Mouse (Mus musculus) limb, embryonic 11.5 days (tissue): ENCODE data around the gene Il1rl1. TPM values are rescaled to one million over a fixed set of nuclear protein-coding genes. Genes with fewer than 3 reads are reported as not detected.

Source experiments
- ATAC-seq: fragments of 200-750 bp; cut with Nextera tagmentation; 2 replicates; pipeline ENCODE4 v1.8.0; 2017; ENCODE audit warnings: low read depth; ENCODE audit not compliant: insufficient number of reproducible peaks, low FRiP score, low TSS enrichment
- DNase-seq: peaks from one replicate; pipeline ENCODE4 v3.0.0-alpha.2; 2015; ENCODE audit warnings: low spot score
- H3K27ac ChIP-seq: fragments of 300-500 bp; sonication (generic); replicated peaks from 2 replicates; pipeline ENCODE4 v1.5.1; 2014; ENCODE audit warnings: low read depth, mild to moderate bottlenecking, low read length
- H3K27me3 ChIP-seq: fragments of 300-500 bp; sonication (generic); 2 replicates; pipeline ENCODE4 v1.6.1; 2014; ENCODE audit warnings: mild to moderate bottlenecking, low read length, mixed read lengths; ENCODE audit not compliant: control insufficient read depth, insufficient read depth
- H3K36me3 ChIP-seq: fragments of 300-500 bp; sonication (generic); 2 replicates; pipeline ENCODE4 v1.6.1; 2014; ENCODE audit warnings: mild to moderate bottlenecking, low read length, moderate library complexity, mixed read lengths; ENCODE audit not compliant: control insufficient read depth, insufficient read depth
- H3K4me1 ChIP-seq: fragments of 300-500 bp; sonication (generic); 2 replicates; pipeline ENCODE4 v1.6.1; 2014; ENCODE audit warnings: low read length, mixed read lengths; ENCODE audit not compliant: control insufficient read depth, insufficient read depth
- H3K4me2 ChIP-seq: fragments of 300-500 bp; sonication (generic); 2 replicates; pipeline ENCODE4 v1.6.1; 2014; ENCODE audit warnings: low read depth, mild to moderate bottlenecking, moderate library complexity; ENCODE audit not compliant: severe bottlenecking
- H3K4me3 ChIP-seq: fragments of 300-500 bp; sonication (generic); 2 replicates; pipeline ENCODE4 v1.5.1; 2014; ENCODE audit warnings: low read depth, low read length
- H3K9ac ChIP-seq: fragments of 300-500 bp; sonication (generic); 2 replicates; pipeline ENCODE4 v1.6.1; 2014; ENCODE audit warnings: mild to moderate bottlenecking, low read length
- H3K9me3 ChIP-seq: fragments of 300-500 bp; sonication (generic); 2 replicates; pipeline ENCODE4 v1.6.1; 2016; ENCODE audit warnings: low read length; ENCODE audit not compliant: control insufficient read depth
- WGBS: fragments of 180-500 bp; shearing (Covaris S2); extraction: QIAGEN DNeasy Blood & Tissue Kit; methylation state at CpG from one replicate; pipeline ENCODE4 v1.1.7; 2014; 5-methylcytosine and 5-hydroxymethylcytosine counted together
- polyA plus RNA-seq: library from polyadenylated mRNA; unstranded; fragments of >200 nt; fragmentation: Nextera tagmentation; extraction: Ambion mirVana; gene quantifications from 2 replicates; pipeline ENCODE4 v1.2.1, GENCODE M21; 2014

The Il1rl1 gene
- polyA plus RNA-seq, 1 experiment from 2014 or later = 0.12 TPM

DNA sequence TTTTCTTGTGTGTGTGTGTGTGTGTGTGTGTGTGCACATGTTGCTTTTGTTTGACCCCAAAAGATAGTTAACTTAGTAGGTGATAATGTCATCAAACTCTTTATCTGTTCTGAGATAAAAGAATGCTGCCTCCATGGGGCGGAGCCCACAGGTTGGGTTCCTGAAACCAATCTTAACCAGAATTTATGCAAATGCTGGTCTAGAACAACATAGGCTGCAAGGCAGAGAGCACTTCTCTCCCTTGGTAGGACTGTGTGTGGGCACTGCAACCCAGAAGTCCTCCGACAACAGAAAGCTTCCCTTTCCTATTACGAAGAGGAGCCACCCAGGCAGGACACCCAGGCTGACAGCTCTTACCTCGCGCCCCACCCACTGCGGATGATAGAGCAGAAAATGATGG, 29.7 kb upstream of the Il1rl1 start:
- Histone ChIP-seq H3K36me3 (no peaks in the 10 kb centered on the region), H3K27ac (no peak overlapping the region), H3K4me1 (no peaks in the 10 kb centered on the region), H3K9me3 (no peaks in the 10 kb centered on the region), H3K27me3 (no peaks in the 10 kb centered on the region), H3K9ac (no peak overlapping the region), H3K4me2 (no peak overlapping the region), H3K4me3 (no peak overlapping the region)
- WGBS = 92% methylated on average over 6 of the region's 6 CpGs
- DNase-seq = no peak
- ATAC-seq = no peak

GRCm38 (mm10) chr1:40404682-40405081, 24.7 kb upstream of the Il1rl1 start:
- Histone ChIP-seq H3K36me3 (no peaks in the 10 kb centered on the region), H3K27ac (no peak overlapping the region), H3K9ac (no peak overlapping the region), H3K4me3 (no peak overlapping the region), H3K9me3 (no peaks in the 10 kb centered on the region), H3K27me3 (no peaks in the 10 kb centered on the region), H3K4me1 (no peaks in the 10 kb centered on the region), H3K4me2 (no peak overlapping the region)
- ATAC-seq (no peak), DNase-seq (no peak)
- WGBS = 82% methylated on average over 7 of the region's 7 CpGs

DNA sequence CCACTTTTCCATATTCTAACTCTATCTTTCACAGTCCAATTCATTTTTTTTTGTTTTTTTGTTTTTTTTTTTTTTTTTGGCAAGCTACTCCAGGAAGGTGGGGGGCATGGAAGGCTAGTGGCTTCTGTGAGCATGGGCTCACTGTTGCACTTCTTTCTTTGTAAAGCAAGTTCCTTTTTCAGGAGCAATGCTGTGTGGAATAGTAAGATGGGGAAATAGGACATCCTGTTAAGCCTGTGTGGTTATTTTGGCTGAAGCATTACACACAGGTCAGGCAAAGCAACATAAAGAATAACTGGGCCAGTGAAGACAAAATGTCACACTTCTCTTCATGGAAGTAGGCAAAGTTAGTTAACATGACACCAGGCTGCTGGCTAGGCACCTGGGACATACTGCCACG, 19.5 kb upstream of the Il1rl1 start:
- 52% methylated on average over 1 of the region's 1 CpGs for WGBS
- no peaks in the 10 kb centered on the region for H3K4me1 ChIP-seq
- no peak for DNase-seq

GRCm38 (mm10) chr1:40413039-40413438, 16.3 kb upstream of the Il1rl1 start:
- H3K4me2 ChIP-seq = no peak overlapping the region
- H3K27ac ChIP-seq = no peak overlapping the region
- H3K27me3 ChIP-seq = no peaks in the 10 kb centered on the region
- H3K4me3 ChIP-seq = no peak overlapping the region
- ATAC-seq (no peak), DNase-seq (no peak)
- H3K4me1 ChIP-seq = no peaks in the 10 kb centered on the region
- 93% methylated on average over 1 of the region's 1 CpGs for WGBS
- no peaks in the 10 kb centered on the region for H3K9me3 ChIP-seq
- H3K9ac ChIP-seq = no peak overlapping the region
- H3K36me3 ChIP-seq = no peaks in the 10 kb centered on the region

More for the DNA sequence above, 19.5 kb upstream of the Il1rl1 start:
- no peaks in the 10 kb centered on the region for H3K36me3 ChIP-seq
- ATAC-seq = no peak
- no peaks in the 10 kb centered on the region for H3K27me3 ChIP-seq
- no peak overlapping the region for H3K4me2 ChIP-seq
- H3K4me3 ChIP-seq = no peak overlapping the region
- H3K9me3 ChIP-seq = no peaks in the 10 kb centered on the region
- H3K9ac ChIP-seq = no peak overlapping the region
- H3K27ac ChIP-seq = no peak overlapping the region

GRCm38 (mm10) chr1:40414276-40414675, 15.1 kb upstream of the Il1rl1 start:
- Histone ChIP-seq H3K4me1 (no peaks in the 10 kb centered on the region), H3K4me2 (no peak overlapping the region), H3K9ac (no peak overlapping the region), H3K4me3 (no peak overlapping the region), H3K36me3 (no peaks in the 10 kb centered on the region), H3K9me3 (no peaks in the 10 kb centered on the region), H3K27ac (no peak overlapping the region), H3K27me3 (no peaks in the 10 kb centered on the region)
- DNase-seq = no peak
- no peak for ATAC-seq
- WGBS = 93% methylated on average over 7 of the region's 7 CpGs

DNA sequence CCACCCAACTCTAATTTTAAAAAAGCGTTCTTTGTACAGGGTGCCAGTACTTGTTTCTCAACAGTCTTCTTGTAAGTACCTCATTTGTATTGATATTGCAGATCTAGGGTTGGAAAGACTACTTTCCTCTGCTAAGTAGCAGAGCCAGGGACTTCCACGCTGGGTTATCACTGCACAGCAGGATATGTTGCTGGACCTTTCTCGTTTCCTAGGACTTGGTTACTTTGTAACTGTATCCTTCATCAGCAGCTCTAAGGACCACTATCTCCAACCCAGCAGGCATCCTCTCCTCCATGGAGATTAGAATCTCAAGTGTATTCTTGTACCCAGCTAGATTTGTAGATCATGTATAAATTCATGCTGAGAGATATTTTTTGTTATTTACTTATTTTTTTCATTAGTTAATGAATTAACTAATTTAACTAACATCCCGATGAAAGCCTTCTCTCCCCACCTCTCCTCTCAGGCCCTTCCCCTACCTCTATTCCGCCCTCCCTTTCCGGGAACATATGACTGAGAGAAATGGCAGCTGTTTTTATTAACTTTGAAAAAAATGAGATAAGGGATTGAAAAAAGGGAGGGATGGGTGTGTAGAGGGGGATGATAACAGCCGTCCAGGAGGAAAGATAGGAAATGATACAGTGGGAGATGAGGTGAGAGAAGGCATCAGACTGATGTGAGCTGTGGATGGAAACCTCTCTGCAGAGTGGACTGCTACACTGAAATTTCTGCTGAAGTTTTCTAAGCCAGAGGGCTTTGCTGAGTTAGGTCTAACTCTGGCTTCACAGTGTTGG, 14.3 kb upstream of the Il1rl1 start:
- no peak overlapping the region for H3K27ac ChIP-seq
- H3K4me2 ChIP-seq = no peak overlapping the region
- no peaks in the 10 kb centered on the region for H3K36me3 ChIP-seq
- ATAC-seq (no peak), DNase-seq (no peak)
- no peaks in the 10 kb centered on the region for H3K27me3 ChIP-seq
- no peaks in the 10 kb centered on the region for H3K4me1 ChIP-seq
- H3K9ac ChIP-seq = no peak overlapping the region
- H3K9me3 ChIP-seq = no peaks in the 10 kb centered on the region
- H3K4me3 ChIP-seq = no peak overlapping the region
- 77% methylated on average over 7 of the region's 7 CpGs for WGBS

DNA sequence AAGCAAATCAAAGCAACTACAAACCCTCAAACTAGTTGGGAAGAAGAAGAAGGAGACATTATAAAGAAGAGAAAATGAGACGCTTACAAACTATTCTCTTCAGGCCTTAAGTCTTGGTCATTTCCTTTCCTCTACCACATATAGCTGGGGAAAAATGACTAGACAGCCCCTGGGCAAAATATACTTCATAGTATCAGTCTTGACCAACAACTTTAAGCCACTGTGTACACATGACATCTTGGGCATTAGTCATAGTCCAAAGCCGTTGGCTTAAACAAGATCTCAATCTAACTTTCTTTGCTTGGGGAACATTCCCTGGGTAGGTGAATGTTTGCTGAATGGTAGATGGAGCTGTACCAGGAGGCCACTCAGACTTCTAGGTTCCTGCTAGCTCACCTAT, 12.3 kb upstream of the Il1rl1 start:
- Histone ChIP-seq H3K27ac (no peak overlapping the region), H3K4me3 (no peak overlapping the region), H3K4me1 (no peaks in the 10 kb centered on the region), H3K36me3 (no peaks in the 10 kb centered on the region), H3K27me3 (no peaks in the 10 kb centered on the region), H3K4me2 (no peak overlapping the region), H3K9me3 (no peaks in the 10 kb centered on the region), H3K9ac (no peak overlapping the region)
- ATAC-seq = no peak
- 88% methylated on average over 2 of the region's 2 CpGs for WGBS
- no peak for DNase-seq

- DNase-seq (no peak), ATAC-seq (no peak)
- 81% methylated on average over 5 of the region's 5 CpGs for WGBS
- no peaks in the 10 kb centered on the region for H3K36me3 ChIP-seq
- H3K4me1 ChIP-seq = no peaks in the 10 kb centered on the region
- no peak overlapping the region for H3K9ac ChIP-seq
- no peaks in the 10 kb centered on the region for H3K27me3 ChIP-seq
- no peak overlapping the region for H3K4me2 ChIP-seq
- H3K27ac ChIP-seq = no peak overlapping the region
- no peaks in the 10 kb centered on the region for H3K9me3 ChIP-seq
- H3K4me3 ChIP-seq = no peak overlapping the region
Observed at GRCm38 (mm10) chr1:40418512-40418911, 10.9 kb upstream of the Il1rl1 start.

- no peak overlapping the region for H3K4me3 ChIP-seq
- 87% methylated on average over 6 of the region's 6 CpGs for WGBS
- no peak for ATAC-seq
Observed at GRCm38 (mm10) chr1:40423892-40424291, 5.5 kb upstream of the Il1rl1 start.

More at GRCm38 (mm10) chr1:40423892-40424291, 5.5 kb upstream of the Il1rl1 start:
- Histone ChIP-seq H3K9me3 (no peaks in the 10 kb centered on the region), H3K27me3 (no peaks in the 10 kb centered on the region), H3K4me2 (no peak overlapping the region), H3K4me1 (no peaks in the 10 kb centered on the region), H3K27ac (no peak overlapping the region), H3K36me3 (no peaks in the 10 kb centered on the region), H3K9ac (no peak overlapping the region)
- no peak for DNase-seq
